Mouse (Mus musculus) thymus, adult 2 months (tissue): Measurements from ENCODE around the gene Smpd1.

ENCODE experiments used
- CTCF ChIP-seq: fragments of 200-500 bp; IDR thresholded peaks from 2 replicates; pipeline ENCODE4 v1.5.1; 2012; ENCODE audit warnings: mild to moderate bottlenecking, control low read depth, low read length, moderate library complexity, borderline replicate concordance; ENCODE audit not compliant: control insufficient read depth, poor library complexity, insufficient read depth; ENCODE audit errors: extremely low read depth
- POLR2A ChIP-seq: fragments of 200-500 bp; IDR thresholded peaks from 2 replicates; pipeline ENCODE4 v1.6.1; 2012; ENCODE audit warnings: mild to moderate bottlenecking, low read length, control low read depth, moderate library complexity; ENCODE audit not compliant: control insufficient read depth, poor library complexity, insufficient read depth; ENCODE audit errors: extremely low read depth

- TF ChIP-seq CTCF (no peak), POLR2A (no peak)
Measured at GRCm38 (mm10) chr7:105557671-105558070, 3.5 kb downstream of the Smpd1 start.
